Mouse (Mus musculus) CD8-positive naive resting alpha-beta T cell, adult 2 months (primary cell): ENCODE measurements around the gene Arglu1.
A peak's percentile ranks its signal among the peaks of the same experiment; 100 is the strongest.

ENCODE experiments used
- DNase-seq, 2 experiments: peaks; one replicate each; pipeline ENCODE4 v3.0.0; 2022; ENCODE audit warnings: low read depth in 2 of 2, low spot score in 2 of 2

Arglu1 gene

GRCm38 (mm10) chr8:8690146-8691092 lies at the start of gene Arglu1:
Arglu1 (minus strand) TSS chr8:8690521.
- peak; percentile 93 to 94 for DNase-seq

GRCm38 (mm10) chr8:8737271-8737670 lies 47.0 kb upstream of the Arglu1 start:
- no peak for DNase-seq

DNA sequence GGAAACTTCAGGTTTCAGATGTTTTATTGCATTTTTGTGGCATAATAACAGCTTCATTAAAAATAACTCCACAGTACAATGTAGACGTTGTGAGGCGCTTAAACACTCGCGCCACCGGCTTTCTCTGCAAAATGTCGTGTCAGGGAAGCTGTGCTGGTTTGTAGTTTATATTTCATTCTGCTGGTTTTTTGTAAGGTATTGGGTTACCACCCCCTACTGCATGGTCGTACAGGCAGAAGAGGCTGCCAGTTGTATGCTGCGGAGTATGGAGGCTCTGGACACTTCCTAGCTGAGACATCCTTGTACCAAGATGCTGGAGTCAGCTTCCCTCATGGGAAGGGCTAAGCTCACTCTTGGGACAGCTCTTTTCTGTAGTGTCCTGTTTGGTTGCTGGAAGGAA lies 46.5 kb upstream of the Arglu1 start:
- DNase-seq = no peak

GRCm38 (mm10) chr8:8733804-8734203 lies 43.5 kb upstream of the Arglu1 start:
- peak; percentile 2 to 24 for DNase-seq

- no peak for DNase-seq
Observed at GRCm38 (mm10) chr8:8728643-8729042, 38.3 kb upstream of the Arglu1 start.

- no peak for DNase-seq
Observed at GRCm38 (mm10) chr8:8726547-8726946, 36.2 kb upstream of the Arglu1 start.

GRCm38 (mm10) chr8:8704813-8705212 lies 14.5 kb upstream of the Arglu1 start:
- no peak for DNase-seq

DNA sequence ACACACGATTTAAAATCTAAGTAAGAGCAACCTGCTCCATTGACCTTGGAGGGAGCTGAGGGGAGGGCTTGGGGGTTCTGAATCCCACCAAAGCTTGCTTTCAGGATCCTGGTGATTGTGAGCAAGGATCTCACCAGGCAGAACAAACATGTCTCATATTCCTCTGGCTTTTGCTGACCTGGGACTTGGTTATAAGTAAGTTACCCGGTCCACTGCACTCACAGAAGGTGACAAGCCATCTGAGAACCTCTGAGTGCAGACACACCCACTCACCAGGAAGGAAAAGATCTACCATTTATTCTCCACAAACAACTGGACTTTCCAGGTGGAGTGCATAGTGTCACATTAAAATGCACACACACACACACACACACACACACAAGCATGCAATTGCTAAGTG lies 13.3 kb upstream of the Arglu1 start:
- no peak for DNase-seq

DNA sequence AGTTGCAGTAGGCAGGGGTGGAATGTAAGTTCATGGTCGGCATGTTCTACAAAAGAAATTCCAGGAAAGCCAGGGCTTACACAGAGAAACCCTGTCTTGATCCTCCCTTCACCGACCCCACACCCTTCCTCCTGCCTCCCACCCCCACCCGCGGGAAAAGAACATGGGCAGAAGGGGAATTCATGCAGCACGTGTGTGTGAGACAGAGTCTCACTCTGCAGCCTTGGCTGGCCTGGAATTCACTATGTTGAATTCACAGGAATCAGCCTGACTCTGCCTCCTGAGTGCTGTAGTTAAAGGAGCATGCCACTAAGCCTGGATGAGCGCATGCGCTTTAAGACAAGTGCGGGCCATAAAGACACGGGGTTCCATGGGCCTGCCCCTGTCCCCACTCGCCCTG lies 10.5 kb upstream of the Arglu1 start:
- DNase-seq = no peak

GRCm38 (mm10) chr8:8700229-8700628 lies 9.9 kb upstream of the Arglu1 start:
- DNase-seq = no peak

DNA sequence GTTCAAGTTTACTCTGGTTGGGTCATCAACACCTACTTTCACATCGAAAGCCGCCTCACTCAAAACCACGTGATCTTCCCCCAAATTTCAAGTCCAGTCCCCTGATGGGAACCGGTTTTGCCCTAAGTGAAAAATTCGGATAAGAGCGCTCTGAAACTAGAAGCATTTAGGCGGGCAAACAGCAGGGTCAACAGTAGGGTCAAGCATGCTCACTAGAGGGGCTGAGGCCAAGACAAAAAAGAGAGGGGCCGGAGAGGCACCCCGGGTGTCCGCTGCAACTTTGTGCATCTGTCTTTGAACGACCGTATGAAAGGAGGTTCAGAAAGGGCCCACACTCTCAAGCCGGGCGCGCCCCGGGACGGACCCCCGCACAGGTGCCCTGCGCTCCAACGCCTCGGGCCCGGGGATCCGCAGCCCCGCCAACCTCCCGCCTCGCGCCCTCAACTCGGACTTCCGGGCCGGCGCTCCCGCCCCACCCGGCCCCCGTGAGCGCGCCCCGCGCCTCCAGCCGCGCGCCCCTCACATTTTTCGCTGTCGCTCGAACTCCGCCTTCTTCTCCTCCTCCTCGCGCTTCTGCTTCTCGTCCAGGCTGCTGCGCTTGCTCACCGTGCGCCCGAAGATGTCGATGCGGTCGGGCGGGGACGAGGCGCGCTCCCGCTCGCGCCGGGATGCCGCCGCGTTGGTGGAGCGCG lies 721 bp downstream of the Arglu1 start:
- DNase-seq = peak; percentile 40 to 53

DNA sequence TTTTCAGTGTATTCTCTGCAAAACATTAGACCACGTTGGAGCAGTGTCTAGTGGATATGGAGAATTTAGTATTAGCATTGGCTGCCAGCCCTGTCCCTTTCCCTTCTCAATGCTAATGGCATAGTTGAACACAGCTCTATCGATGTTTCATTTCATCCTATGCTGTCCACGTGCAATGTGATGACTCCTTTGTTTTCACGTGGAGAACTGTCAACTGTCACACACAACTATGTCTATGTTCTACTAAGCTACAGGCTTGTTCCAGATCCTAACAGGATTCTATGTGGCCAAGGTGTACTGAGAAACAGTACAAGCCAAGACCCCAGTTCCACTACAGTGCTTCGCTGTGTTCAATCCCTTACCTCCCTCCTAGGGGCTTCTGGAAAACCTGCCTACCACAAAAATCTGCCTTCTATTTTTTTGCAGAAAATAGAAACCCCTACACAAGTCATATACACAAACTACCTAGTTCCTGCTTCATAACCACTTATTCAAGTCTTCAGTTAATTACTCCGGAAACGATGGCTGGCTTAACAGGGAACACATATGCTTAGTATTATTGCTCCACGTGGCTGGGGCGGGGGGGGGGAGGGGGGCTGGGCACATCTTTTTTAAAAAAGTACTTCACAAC lies 1.4 kb downstream of the Arglu1 start:
- DNase-seq = no peak

DNA sequence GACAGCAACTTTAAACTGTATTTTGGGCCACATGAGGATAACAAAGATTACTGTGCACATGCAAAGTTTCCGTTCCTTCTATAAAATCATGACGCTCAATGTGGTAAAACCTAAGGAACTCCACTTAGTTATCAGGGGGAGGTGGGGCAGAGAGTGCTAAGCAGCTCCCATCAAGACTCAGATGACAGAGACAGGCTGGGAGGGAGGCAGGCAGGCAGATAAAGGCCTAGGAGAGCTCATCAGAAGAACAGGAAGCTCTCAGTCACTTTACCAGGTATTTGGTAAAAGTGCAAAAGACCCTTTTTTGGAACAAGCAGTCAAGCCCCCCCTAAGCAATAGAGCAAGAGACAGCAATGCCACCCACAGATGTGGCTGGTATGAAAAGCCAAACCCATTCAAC lies 4.8 kb downstream of the Arglu1 start:
- DNase-seq = no peak

DNA sequence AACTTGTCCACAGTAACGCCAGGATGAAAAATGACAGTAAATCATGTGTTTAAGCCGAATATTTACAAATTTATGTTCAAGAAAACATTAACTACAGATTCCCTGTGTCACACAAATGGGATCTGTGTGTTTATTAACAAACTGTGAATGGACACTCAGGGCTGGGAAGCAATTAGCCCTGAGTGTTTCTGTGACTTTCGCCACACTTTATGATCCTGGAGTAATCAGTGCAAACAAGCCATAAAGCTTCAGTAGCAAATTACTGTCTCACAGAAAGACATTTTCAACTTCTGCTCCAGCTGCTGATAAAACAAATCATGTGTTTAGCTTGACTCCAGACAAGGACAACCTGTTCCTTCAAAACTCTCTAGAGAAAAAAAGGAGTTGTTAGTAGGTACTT lies 7.6 kb downstream of the Arglu1 start:
- no peak for DNase-seq

GRCm38 (mm10) chr8:8678236-8678635 lies 12.1 kb downstream of the Arglu1 start:
- DNase-seq = no peak

GRCm38 (mm10) chr8:8674864-8675263 lies 15.5 kb downstream of the Arglu1 start:
- no peak for DNase-seq

GRCm38 (mm10) chr8:8661759-8662138 lies 28.6 kb downstream of the Arglu1 start:
- peak; percentile 66 to 76 for DNase-seq

GRCm38 (mm10) chr8:8661103-8661758 lies 29.1 kb downstream of the Arglu1 start, which contains the start of gene Efnb2:
Efnb2 (minus strand) TSS chr8:8661242.
- DNase-seq = peak; percentile 73 to 75

- DNase-seq = peak in 1 of 2 experiments; percentile 2
Observed at GRCm38 (mm10) chr8:8660307-8661098, 29.8 kb downstream of the Arglu1 start.

DNA sequence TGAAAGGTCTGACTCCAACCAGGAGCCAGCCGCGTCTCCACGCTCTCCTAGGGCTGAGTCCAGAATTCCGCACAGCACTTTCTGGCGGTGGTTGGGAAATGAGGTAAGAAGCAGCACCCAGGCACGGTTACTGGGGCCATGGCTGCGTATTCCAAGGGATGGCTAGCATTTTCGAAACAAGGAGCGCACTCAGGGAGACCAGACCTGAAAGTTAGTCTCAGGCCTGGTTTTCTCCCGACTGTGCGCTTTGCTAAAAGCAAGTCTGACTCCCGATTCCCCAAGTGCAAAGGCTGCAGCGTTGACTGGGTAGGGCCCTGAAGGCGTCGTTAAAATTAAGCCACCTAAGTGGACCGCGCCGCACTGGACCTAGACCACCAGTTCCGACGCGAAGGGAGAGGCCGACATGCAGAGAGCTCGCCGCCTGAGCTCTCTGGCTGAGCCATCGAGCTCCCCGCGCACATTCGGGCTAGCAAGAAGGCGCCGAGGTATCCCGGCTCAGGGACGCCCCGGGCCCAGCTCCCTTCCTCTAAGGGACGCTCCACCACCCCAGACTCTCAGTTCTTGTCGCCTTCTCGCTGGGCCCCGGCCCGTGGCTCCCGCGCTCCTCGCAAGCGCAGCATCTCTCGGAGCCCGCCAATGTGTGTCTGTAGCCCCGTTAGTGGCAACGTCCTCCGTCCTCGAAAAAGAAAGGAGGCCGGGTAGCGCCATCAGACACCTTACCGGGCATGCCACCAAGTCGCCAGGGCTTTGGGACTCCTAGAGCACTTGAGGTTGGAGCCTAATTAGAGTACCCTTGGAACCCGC lies 30.6 kb downstream of the Arglu1 start:
- no peak for DNase-seq
